Mouse (Mus musculus) bone marrow macrophage, adult 2 months (primary cell): ENCODE data around the gene Sdk2. TPM values are rescaled to one million over a fixed set of nuclear protein-coding genes. Genes with fewer than 3 reads are reported as not detected.

Experiments used
- H3K27ac ChIP-seq: 2 replicates; pipeline ENCODE4 v1.5.1; 2012; ENCODE audit warnings: low read depth, low read length; ENCODE audit not compliant: insufficient read depth
- H3K4me1 ChIP-seq: 2 replicates; pipeline ENCODE4 v1.6.1; 2012; ENCODE audit warnings: low read length; ENCODE audit not compliant: control insufficient read depth, insufficient read depth
- H3K4me3 ChIP-seq: 2 replicates; pipeline ENCODE4 v1.5.1; 2012; ENCODE audit warnings: mild to moderate bottlenecking, low read length, moderate library complexity; ENCODE audit not compliant: insufficient read depth
- CTCF ChIP-seq: IDR thresholded peaks from 2 replicates; pipeline ENCODE4 v1.5.1; 2012; ENCODE audit warnings: low read depth, mild to moderate bottlenecking, low read length, moderate library complexity
- POLR2A ChIP-seq: IDR thresholded peaks from 2 replicates; pipeline ENCODE4 v1.6.1; 2012; ENCODE audit warnings: mild to moderate bottlenecking, low read depth, low read length, borderline replicate concordance
- polyA plus RNA-seq: library from polyadenylated mRNA; stranded (reverse); fragments of >200 nt; gene quantifications from 2 replicates; pipeline ENCODE4 v1.2.4, GENCODE M21; 2012; ENCODE audit not compliant: missing spikeins, insufficient read depth, insufficient read length

The Sdk2 gene
- polyA plus RNA-seq, 1 experiment = not detected

GRCm38 (mm10) chr11:113787432-113788182 is 279.2 kb downstream of the Sdk2 start:
- Histone ChIP-seq H3K4me3 (no peak overlapping the region), H3K27ac (no peak overlapping the region), H3K4me1 (peaks cover 38% of the 10 kb centered on the region)
- no peak for TF ChIP-seq CTCF
- no peak for TF ChIP-seq POLR2A

- no peak overlapping the region for H3K27ac ChIP-seq
- no peak for TF ChIP-seq CTCF
- TF ChIP-seq POLR2A = no peak
- H3K4me3 ChIP-seq = no peak overlapping the region
- peaks cover 38% of the 10 kb centered on the region for H3K4me1 ChIP-seq
Measured at GRCm38 (mm10) chr11:113787009-113787408, 279.8 kb downstream of the Sdk2 start.

GRCm38 (mm10) chr11:113786395-113786794 is 280.5 kb downstream of the Sdk2 start:
- no peak overlapping the region for H3K4me3 ChIP-seq
- TF ChIP-seq POLR2A (no peak), CTCF (no peak)
- peaks cover 38% of the 10 kb centered on the region for H3K4me1 ChIP-seq
- H3K27ac ChIP-seq = no peak overlapping the region

- TF ChIP-seq CTCF = no peak
- no peak for TF ChIP-seq POLR2A
Measured at GRCm38 (mm10) chr11:113785406-113786171, 281.3 kb downstream of the Sdk2 start.

GRCm38 (mm10) chr11:113784656-113785396 is 282.0 kb downstream of the Sdk2 start:
- Histone ChIP-seq H3K27ac (no peak overlapping the region), H3K4me3 (no peak overlapping the region), H3K4me1 (peaks cover 38% of the 10 kb centered on the region)
- no peak for TF ChIP-seq POLR2A
- TF ChIP-seq CTCF = no peak

More at GRCm38 (mm10) chr11:113785406-113786171, 281.3 kb downstream of the Sdk2 start:
- no peak overlapping the region for H3K4me3 ChIP-seq
- peaks cover 38% of the 10 kb centered on the region for H3K4me1 ChIP-seq
- H3K27ac ChIP-seq = no peak overlapping the region

GRCm38 (mm10) chr11:113782496-113782895 is 284.4 kb downstream of the Sdk2 start:
- TF ChIP-seq POLR2A = no peak
- TF ChIP-seq CTCF = no peak
- Histone ChIP-seq H3K27ac (no peak overlapping the region), H3K4me1 (peaks cover 41% of the 10 kb centered on the region), H3K4me3 (no peak overlapping the region)

GRCm38 (mm10) chr11:113782006-113782405 is 284.8 kb downstream of the Sdk2 start:
- H3K4me1 ChIP-seq = peaks cover 41% of the 10 kb centered on the region
- no peak for TF ChIP-seq POLR2A
- TF ChIP-seq CTCF = no peak
- H3K27ac ChIP-seq = no peak overlapping the region
- no peak overlapping the region for H3K4me3 ChIP-seq

- no peak for TF ChIP-seq POLR2A
- TF ChIP-seq CTCF = no peak
- Histone ChIP-seq H3K4me1 (peaks cover 34% of the 10 kb centered on the region), H3K4me3 (no peak overlapping the region), H3K27ac (no peak overlapping the region)
Measured at GRCm38 (mm10) chr11:113779680-113780041, 287.2 kb downstream of the Sdk2 start.

GRCm38 (mm10) chr11:113778733-113779679 is 287.8 kb downstream of the Sdk2 start:
- no peak overlapping the region for H3K27ac ChIP-seq
- TF ChIP-seq CTCF (no peak), POLR2A (no peak)

More at GRCm38 (mm10) chr11:113778733-113779679, 287.8 kb downstream of the Sdk2 start:
- H3K4me3 ChIP-seq = no peak overlapping the region
- H3K4me1 ChIP-seq = peaks cover 31% of the 10 kb centered on the region
